Mouse (Mus musculus) forebrain, postnatal 0 days (tissue): ENCODE measurements around the gene Gm9573. TPM values are rescaled to one million over a fixed set of nuclear protein-coding genes. Genes with fewer than 3 reads are reported as not detected.

Experiments
- ATAC-seq: fragments of 200-750 bp; cut with Nextera tagmentation; 2 replicates; pipeline ENCODE4 v1.8.0; 2017; ENCODE audit warnings: mild to moderate bottlenecking, moderate library complexity
- DNase-seq: peaks from one replicate; pipeline ENCODE4 v3.0.0-alpha.2; 2015
- H3K27ac ChIP-seq: fragments of 300-500 bp; sonication (generic); 2 replicates; pipeline ENCODE4 v1.5.1; 2014; ENCODE audit warnings: low read depth, mild to moderate bottlenecking, antibody characterized with exemption, low read length, moderate library complexity, mixed read lengths
- H3K27me3 ChIP-seq: fragments of 300-500 bp; sonication (generic); 2 replicates; pipeline ENCODE4 v1.6.1; 2014; ENCODE audit warnings: mild to moderate bottlenecking, low read length, mixed read lengths; ENCODE audit not compliant: insufficient read depth
- H3K36me3 ChIP-seq: fragments of 300-500 bp; sonication (generic); 2 replicates; pipeline ENCODE4 v1.6.1; 2014; ENCODE audit warnings: mild to moderate bottlenecking, moderate library complexity; ENCODE audit not compliant: insufficient read depth
- H3K4me1 ChIP-seq: fragments of 300-500 bp; sonication (generic); 2 replicates; pipeline ENCODE4 v1.6.1; 2014; ENCODE audit warnings: antibody characterized with exemption; ENCODE audit not compliant: insufficient read depth
- H3K4me2 ChIP-seq: fragments of 300-500 bp; sonication (generic); 2 replicates; pipeline ENCODE4 v1.6.1; 2014; ENCODE audit warnings: low read depth, mild to moderate bottlenecking, moderate library complexity
- H3K4me3 ChIP-seq: fragments of 300-500 bp; sonication (generic); 2 replicates; pipeline ENCODE4 v1.5.1; 2014; ENCODE audit warnings: low read depth, low read length, mixed read lengths
- H3K9ac ChIP-seq: fragments of 300-500 bp; sonication (generic); 2 replicates; pipeline ENCODE4 v1.6.1; 2014; ENCODE audit warnings: mild to moderate bottlenecking
- H3K9me3 ChIP-seq: fragments of 300-500 bp; sonication (generic); 2 replicates; pipeline ENCODE4 v1.6.1; 2016; ENCODE audit warnings: low read length
- CTCF ChIP-seq: sonication (generic); IDR thresholded peaks from 2 replicates; pipeline ENCODE4 v1.5.1; 2016; ENCODE audit warnings: antibody characterized with exemption, control low read depth, low read depth
- WGBS: fragments of 180-500 bp; shearing (Covaris S2); extraction: QIAGEN DNeasy Blood & Tissue Kit; methylation state at CpG from one replicate; pipeline ENCODE4 v1.1.7; 2014; 5-methylcytosine and 5-hydroxymethylcytosine counted together
- polyA plus RNA-seq: library from polyadenylated mRNA; unstranded; fragments of >200 nt; fragmentation: Nextera tagmentation; extraction: Ambion mirVana; gene quantifications from 2 replicates; pipeline ENCODE4 v1.2.1, GENCODE M21; 2015
- total RNA-seq: library from RNA; depleted of rRNA; stranded (reverse); fragments of >200 nt; gene quantifications from 2 replicates; pipeline ENCODE4 v1.2.3, GENCODE M21; 2014; rRNA removed

The Gm9573 gene
- total and polyA plus RNA-seq, 2 experiments from 2014 or later = not detected

DNA sequence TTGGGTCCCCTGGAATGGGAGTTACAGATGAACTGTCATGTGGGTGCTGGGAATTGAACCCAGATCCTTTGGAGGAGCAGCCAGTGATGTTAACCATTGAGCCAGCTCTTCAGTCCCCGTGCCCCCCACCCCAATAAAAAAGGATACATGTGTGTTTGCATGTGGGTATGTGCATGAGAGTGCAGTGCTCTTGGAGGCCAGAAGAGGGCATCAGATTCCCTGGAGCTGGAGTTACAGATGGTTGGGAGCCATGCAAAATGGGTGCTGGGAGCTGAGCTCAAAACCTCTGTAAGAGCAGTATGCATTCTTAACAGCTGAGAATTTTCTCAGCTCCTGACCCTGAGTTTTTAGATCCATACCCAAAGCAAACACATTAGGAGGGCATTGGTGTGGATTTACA, 39.1 kb downstream of the Gm9573 start:
- Histone ChIP-seq H3K4me1 (no peaks in the 10 kb centered on the region), H3K9me3 (no peaks in the 10 kb centered on the region), H3K27me3 (no peaks in the 10 kb centered on the region), H3K9ac (no peak overlapping the region), H3K27ac (no peak overlapping the region), H3K36me3 (no peaks in the 10 kb centered on the region), H3K4me2 (no peak overlapping the region), H3K4me3 (no peak overlapping the region)
- 77% methylated on average over 1 of the region's 1 CpGs for WGBS
- no peak for TF ChIP-seq CTCF
- DNase-seq (no peak), ATAC-seq (no peak)

DNA sequence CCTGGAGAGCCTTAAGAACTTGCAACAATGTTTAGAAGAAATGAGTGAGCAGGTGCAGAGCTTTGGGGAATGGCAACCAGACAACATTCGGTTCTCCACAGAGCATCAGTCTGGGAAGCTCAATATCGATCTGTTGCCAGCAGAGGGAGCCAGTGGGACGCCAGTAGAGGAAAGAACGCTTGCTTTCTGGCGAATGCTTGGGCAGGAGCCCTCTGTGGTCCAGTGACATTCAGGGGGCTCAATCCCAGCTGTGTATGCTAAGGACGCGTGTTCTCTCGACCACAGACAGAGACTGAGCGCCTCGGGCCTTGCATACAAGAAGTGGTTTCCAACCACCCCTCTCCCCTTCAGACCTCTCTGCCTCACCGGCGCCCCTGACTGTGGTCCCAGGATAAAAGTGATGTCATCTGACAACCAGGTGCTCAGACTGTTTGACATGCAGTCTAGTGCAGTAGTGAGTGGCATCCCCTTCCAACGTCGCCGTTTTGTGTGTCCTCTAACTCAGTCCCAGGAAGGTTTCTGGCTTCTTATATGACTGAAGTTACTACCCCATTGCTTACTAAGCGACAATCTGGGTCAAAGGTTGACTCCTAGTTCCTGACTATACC, 42.0 kb downstream of the Gm9573 start:
- Histone ChIP-seq H3K4me1 (no peaks in the 10 kb centered on the region), H3K4me2 (peak overlapping the region; percentile 41), H3K9me3 (no peaks in the 10 kb centered on the region), H3K36me3 (no peaks in the 10 kb centered on the region), H3K9ac (no peak overlapping the region), H3K27me3 (no peaks in the 10 kb centered on the region), H3K27ac (no peak overlapping the region), H3K4me3 (peak overlapping the region; percentile 9; the same call in 1 of the 2 replicates)
- ATAC-seq (peak; percentile 88), DNase-seq (peak; percentile 91)
- peak; percentile 93 for TF ChIP-seq CTCF
- WGBS = 16% methylated on average over 16 of the region's 16 CpGs

DNA sequence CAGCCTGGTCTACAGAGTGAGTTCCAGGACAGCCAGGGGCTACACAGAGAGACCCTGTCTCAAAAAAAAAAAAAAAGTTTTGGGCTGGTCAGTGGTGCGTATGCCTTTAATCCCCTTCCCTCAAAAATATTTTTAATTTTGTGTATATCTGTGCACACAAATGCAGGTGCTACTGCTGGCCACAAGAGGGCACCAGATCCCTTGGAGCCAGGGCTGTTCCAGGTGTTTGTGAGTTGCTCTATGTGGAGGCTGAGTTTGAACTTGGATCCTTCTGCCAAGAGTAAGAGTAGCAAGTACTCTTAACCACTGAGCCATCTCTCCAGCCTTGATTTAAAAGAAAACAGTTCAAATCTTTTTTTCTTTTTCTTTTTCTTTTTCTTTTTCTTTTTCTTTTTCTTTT, 43.5 kb downstream of the Gm9573 start:
- Histone ChIP-seq H3K4me3 (no peak overlapping the region), H3K9me3 (no peaks in the 10 kb centered on the region), H3K27me3 (no peaks in the 10 kb centered on the region), H3K4me1 (no peaks in the 10 kb centered on the region), H3K36me3 (no peaks in the 10 kb centered on the region), H3K4me2 (no peak overlapping the region), H3K27ac (no peak overlapping the region), H3K9ac (no peak overlapping the region)
- peak; percentile 65 for TF ChIP-seq CTCF
- ATAC-seq = no peak
- no peak for DNase-seq
- 88% methylated on average over 1 of the region's 1 CpGs for WGBS

DNA sequence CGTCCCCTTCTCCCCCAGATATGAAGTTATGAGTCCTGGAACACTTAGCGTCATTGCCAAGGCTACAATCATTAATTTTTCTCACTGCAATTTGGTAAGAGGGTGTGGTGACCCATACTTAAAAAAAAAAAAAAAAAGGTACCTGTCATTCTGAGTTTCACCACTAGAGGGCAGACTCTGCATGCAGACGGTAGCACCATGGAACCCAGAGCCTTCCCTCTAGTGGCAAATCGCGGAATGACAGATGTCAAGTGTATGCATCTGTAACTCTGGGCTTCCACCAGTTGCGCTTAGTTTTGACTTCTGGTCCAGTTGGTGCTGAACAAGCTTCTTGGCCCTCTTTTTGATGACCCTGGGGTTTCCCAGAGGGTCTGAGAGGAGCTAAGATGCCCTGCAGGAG, 48.2 kb downstream of the Gm9573 start:
- ATAC-seq (no peak), DNase-seq (peak; percentile 76)
- 15% methylated on average over 6 of the region's 6 CpGs for WGBS
- H3K4me2 ChIP-seq = no peak overlapping the region
- H3K27ac ChIP-seq = no peak overlapping the region
- no peaks in the 10 kb centered on the region for H3K27me3 ChIP-seq
- no peaks in the 10 kb centered on the region for H3K9me3 ChIP-seq
- TF ChIP-seq CTCF = peak; percentile 98
- H3K9ac ChIP-seq = no peak overlapping the region
- H3K4me1 ChIP-seq = no peaks in the 10 kb centered on the region
- H3K36me3 ChIP-seq = no peaks in the 10 kb centered on the region
- H3K4me3 ChIP-seq = no peak overlapping the region

DNA sequence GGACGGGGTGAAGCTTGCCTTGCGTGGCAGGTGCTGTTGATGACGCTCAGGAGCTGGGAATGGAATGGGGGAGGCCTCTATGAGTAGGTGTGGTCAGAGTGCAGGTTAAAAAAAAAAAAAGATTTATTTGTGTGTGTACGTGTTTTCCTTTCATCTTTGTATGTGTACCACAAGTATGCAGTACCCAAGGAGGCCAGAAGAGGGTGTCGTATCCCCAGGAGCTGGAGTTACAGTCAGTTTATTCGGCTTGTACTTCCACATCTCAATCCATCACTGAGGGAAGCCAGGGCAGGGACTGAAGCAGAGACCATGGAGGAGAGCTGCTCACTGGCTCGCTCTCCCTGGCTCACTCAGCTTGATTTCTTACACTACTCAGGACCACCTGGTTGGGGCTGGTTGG, 55.0 kb downstream of the Gm9573 start:
- Histone ChIP-seq H3K4me2 (no peak overlapping the region), H3K4me1 (0 out of 2 replicates have a peak, but pooled peaks cover 4% of the 10 kb centered on the region), H3K9me3 (no peaks in the 10 kb centered on the region), H3K4me3 (no peak overlapping the region), H3K9ac (no peak overlapping the region), H3K36me3 (no peaks in the 10 kb centered on the region), H3K27ac (no peak overlapping the region), H3K27me3 (no peaks in the 10 kb centered on the region)
- TF ChIP-seq CTCF = 0 out of 2 replicates have a peak, but pooled peaks have one; percentile 5
- ATAC-seq = no peak
- WGBS = 97% methylated on average over 7 of the region's 7 CpGs
- no peak for DNase-seq

GRCm38 (mm10) chr17:35570836-35571235, 55.6 kb downstream of the Gm9573 start:
- Histone ChIP-seq H3K27me3 (no peaks in the 10 kb centered on the region), H3K4me3 (no peak overlapping the region), H3K4me1 (0 out of 2 replicates have a peak, but pooled peaks cover 4% of the 10 kb centered on the region), H3K36me3 (no peaks in the 10 kb centered on the region), H3K9me3 (no peaks in the 10 kb centered on the region), H3K27ac (no peak overlapping the region), H3K9ac (no peak overlapping the region), H3K4me2 (no peak overlapping the region)
- DNase-seq (no peak), ATAC-seq (no peak)
- no peak for TF ChIP-seq CTCF
- 72% methylated on average over 14 of the region's 14 CpGs for WGBS

DNA sequence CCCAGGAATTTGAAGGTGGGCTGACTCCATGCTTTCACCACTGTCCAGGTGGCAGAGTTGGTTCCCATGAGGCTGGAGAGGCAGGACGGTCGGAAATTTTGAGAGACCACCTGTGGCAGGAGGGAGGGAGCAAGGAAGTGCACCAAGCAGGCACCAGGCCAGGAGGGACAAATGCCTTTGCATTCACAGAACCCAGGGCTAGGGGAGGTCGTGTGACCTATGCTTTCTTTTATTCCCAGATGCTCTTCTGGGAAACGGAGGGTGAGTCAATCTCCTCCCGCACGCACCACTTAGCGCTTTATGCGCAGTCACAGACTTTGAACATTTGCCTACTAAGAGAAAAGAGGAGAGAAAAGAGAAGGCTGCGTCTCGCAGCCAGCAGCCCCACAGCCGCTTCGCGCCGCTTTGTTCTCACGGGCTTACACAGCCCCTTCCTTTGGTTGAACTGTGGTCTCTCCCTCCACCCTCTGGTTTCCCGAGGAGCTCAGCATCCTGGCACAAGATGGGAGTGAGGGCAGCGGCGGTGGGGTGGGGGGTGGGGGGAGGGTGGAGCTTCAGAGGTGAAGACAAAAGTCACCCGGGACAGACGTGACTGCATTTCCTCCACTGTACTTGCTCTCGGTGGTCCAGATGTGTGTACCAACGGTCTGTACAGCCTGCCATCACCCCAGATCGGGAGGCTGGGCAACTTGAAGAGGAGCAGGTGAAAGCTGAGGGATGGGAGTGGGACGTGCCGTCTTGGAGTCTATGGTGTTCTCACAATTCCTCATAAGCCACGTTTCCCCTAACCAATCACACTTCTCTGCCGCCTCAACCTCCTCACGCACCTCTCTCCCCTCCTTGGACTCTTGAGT, 57.1 kb downstream of the Gm9573 start:
- no peaks in the 10 kb centered on the region for H3K27me3 ChIP-seq
- H3K4me2 ChIP-seq = peak overlapping the region; percentile 54
- no peaks in the 10 kb centered on the region for H3K9me3 ChIP-seq
- H3K9ac ChIP-seq = peak overlapping the region; percentile 40
- no peak for TF ChIP-seq CTCF
- no peak overlapping the region for H3K27ac ChIP-seq
- 0 out of 2 replicates have a peak, but pooled peaks cover 4% of the 10 kb centered on the region for H3K4me1 ChIP-seq
- peak; percentile 82 for ATAC-seq
- no peaks in the 10 kb centered on the region for H3K36me3 ChIP-seq
- 3% methylated on average over 28 of the region's 28 CpGs for WGBS
- H3K4me3 ChIP-seq = peak overlapping the region; percentile 31
- DNase-seq = peak; percentile 45

Other genes starting within 250 kb of the Gm9573 start
- gene H2-Q4, start 247.0 kb downstream of the Gm9573 start, total RNA-seq = 3.2 and 5.1 TPM in 2 replicates
- 0.84 and 1.3 TPM in 2 replicates for gene H2-Q4, start 247.0 kb downstream of the Gm9573 start, polyA plus RNA-seq
- 0.15 and 0.43 TPM in 2 replicates for gene H2-Q6, start 201.8 kb downstream of the Gm9573 start, total RNA-seq
- 0.47 and 0.80 TPM in 2 replicates for gene H2-Q6, start 201.8 kb downstream of the Gm9573 start, polyA plus RNA-seq
- 1.7 and 2.4 TPM in 2 replicates for gene H2-Q7, start 187.5 kb downstream of the Gm9573 start, total RNA-seq
- 1.6 and 3.2 TPM in 2 replicates for gene H2-Q7, start 187.5 kb downstream of the Gm9573 start, polyA plus RNA-seq
- gene H2-Q10, start 156.5 kb downstream of the Gm9573 start, total RNA-seq = 0.46 and 1.2 TPM in 2 replicates
- gene H2-Q10, start 156.5 kb downstream of the Gm9573 start, polyA plus RNA-seq = 0.29 and 0.40 TPM in 2 replicates
- gene Pou5f1, start 120.6 kb downstream of the Gm9573 start, total RNA-seq = not detected in 2 replicates
- not detected in 2 replicates for gene Pou5f1, start 120.6 kb downstream of the Gm9573 start, polyA plus RNA-seq
- 10.7 and 20.8 TPM in 2 replicates for gene Tcf19, start 109.8 kb downstream of the Gm9573 start, total RNA-seq
- gene Tcf19, start 109.8 kb downstream of the Gm9573 start, polyA plus RNA-seq = 10.8 and 11.8 TPM in 2 replicates
- 5.6 and 9.6 TPM in 2 replicates for gene Cchcr1, start 109.5 kb downstream of the Gm9573 start, total RNA-seq
- 2.5 and 3.2 TPM in 2 replicates for gene Cchcr1, start 109.5 kb downstream of the Gm9573 start, polyA plus RNA-seq
- 0.54 and 0.76 TPM in 2 replicates for gene Psors1c2, start 93.4 kb downstream of the Gm9573 start, total RNA-seq
- 0.29 and 0.31 TPM in 2 replicates for gene Psors1c2, start 93.4 kb downstream of the Gm9573 start, polyA plus RNA-seq
- gene Cdsn, start 74.5 kb downstream of the Gm9573 start, total RNA-seq = 0.43 TPM in 1 of 2 replicates, not detected in the other
- 0.18 and 0.20 TPM in 2 replicates for gene Cdsn, start 74.5 kb downstream of the Gm9573 start, polyA plus RNA-seq
- not detected in 2 replicates for gene 2300002M23Rik, start 59.2 kb downstream of the Gm9573 start, total RNA-seq
- gene 2300002M23Rik, start 59.2 kb downstream of the Gm9573 start, polyA plus RNA-seq = not detected in 2 replicates
- not detected in 2 replicates for gene Sfta2, start 25.1 kb downstream of the Gm9573 start, total RNA-seq
- gene Sfta2, start 25.1 kb downstream of the Gm9573 start, polyA plus RNA-seq = not detected in 2 replicates
- 0.15 TPM in 1 of 2 replicates, not detected in the other for gene Mucl3, start 17.1 kb upstream of the Gm9573 start, total RNA-seq
- not detected in 2 replicates for gene Mucl3, start 17.1 kb upstream of the Gm9573 start, polyA plus RNA-seq
- gene Vars2, start 41.0 kb upstream of the Gm9573 start, total RNA-seq = 29.5 and 42.0 TPM in 2 replicates
- gene Vars2, start 41.0 kb upstream of the Gm9573 start, polyA plus RNA-seq = 8.5 and 10.4 TPM in 2 replicates
- 21.2 and 30.9 TPM in 2 replicates for gene Gtf2h4, start 47.1 kb upstream of the Gm9573 start, total RNA-seq
- gene Gtf2h4, start 47.1 kb upstream of the Gm9573 start, polyA plus RNA-seq = 20.9 and 22.1 TPM in 2 replicates
- 53.0 and 59.8 TPM in 2 replicates for gene Ddr1, start 78.0 kb upstream of the Gm9573 start, total RNA-seq
- gene Ddr1, start 78.0 kb upstream of the Gm9573 start, polyA plus RNA-seq = 37.3 and 51.2 TPM in 2 replicates
- gene Ier3, start 195.0 kb upstream of the Gm9573 start, total RNA-seq = 8.9 and 9.0 TPM in 2 replicates
- 13.0 and 13.1 TPM in 2 replicates for gene Ier3, start 195.0 kb upstream of the Gm9573 start, polyA plus RNA-seq
- 90.4 and 103 TPM in 2 replicates for gene Flot1, start 196.6 kb upstream of the Gm9573 start, total RNA-seq
- 104 and 113 TPM in 2 replicates for gene Flot1, start 196.6 kb upstream of the Gm9573 start, polyA plus RNA-seq
- 3,707 and 3,724 TPM in 2 replicates for gene Tubb5, start 211.7 kb upstream of the Gm9573 start, total RNA-seq
- gene Tubb5, start 211.7 kb upstream of the Gm9573 start, polyA plus RNA-seq = 2,151 and 2,226 TPM in 2 replicates
- gene Mdc1, start 214.9 kb upstream of the Gm9573 start, total RNA-seq = 15.3 and 20.4 TPM in 2 replicates
- 3.0 and 4.4 TPM in 2 replicates for gene Mdc1, start 214.9 kb upstream of the Gm9573 start, polyA plus RNA-seq
- 6.1 and 9.7 TPM in 2 replicates for gene Nrm, start 234.7 kb upstream of the Gm9573 start, total RNA-seq
- gene Nrm, start 234.7 kb upstream of the Gm9573 start, polyA plus RNA-seq = 13.1 and 15.6 TPM in 2 replicates
- gene Ppp1r18, start 239.0 kb upstream of the Gm9573 start, total RNA-seq = 29.5 and 38.9 TPM in 2 replicates
- gene Ppp1r18, start 239.0 kb upstream of the Gm9573 start, polyA plus RNA-seq = 22.3 and 23.3 TPM in 2 replicates